Mouse (Mus musculus): ENCODE measurements around the gene Dnmt3a.

DNA sequence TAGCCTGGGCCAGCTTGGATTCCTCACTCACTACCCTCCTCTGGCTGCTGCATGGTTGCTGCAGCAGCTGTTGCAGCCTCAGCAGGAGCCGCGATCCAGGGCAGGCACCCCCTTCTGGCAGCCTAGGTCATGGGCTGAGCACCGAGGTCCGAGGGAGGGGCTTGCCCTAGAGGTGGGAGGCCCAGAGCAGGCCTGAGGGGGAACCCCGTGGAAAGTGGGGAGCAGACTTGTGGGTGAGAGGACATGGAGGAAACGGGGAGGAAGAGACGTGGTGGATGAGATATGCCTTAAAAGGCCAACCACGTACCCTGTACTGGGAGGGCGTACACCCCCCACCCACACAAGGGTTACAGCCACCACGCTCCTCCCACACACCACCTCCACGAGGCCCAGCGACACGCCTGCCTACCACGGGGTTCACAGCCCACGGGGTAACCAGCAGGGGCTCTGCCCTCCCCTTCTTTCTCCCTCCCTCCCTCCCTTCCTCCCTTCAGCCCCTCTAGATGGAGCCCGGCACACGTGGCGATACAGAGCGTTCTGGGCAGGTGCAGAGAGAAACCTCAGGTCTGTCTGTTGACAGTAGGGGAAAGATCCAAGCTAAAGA is 65.2 kb downstream of the Dnmt3a start:
- TF ChIP-seq CTCF (IDR thresholded peaks at IDR 0.05; ENCODE audit: low read depth) (no peak), EP300 (IDR thresholded peaks at IDR 0.05; ENCODE audit: low read depth) (no peak)
